Mouse (Mus musculus) kidney, postnatal 14 days (tissue): ENCODE measurements around the gene Ggn.

ENCODE experiments used
- DNase-seq: peaks from one replicate; pipeline ENCODE4 v3.0.0; 2022; ENCODE audit warnings: mixed read lengths

The Ggn gene

DNA sequence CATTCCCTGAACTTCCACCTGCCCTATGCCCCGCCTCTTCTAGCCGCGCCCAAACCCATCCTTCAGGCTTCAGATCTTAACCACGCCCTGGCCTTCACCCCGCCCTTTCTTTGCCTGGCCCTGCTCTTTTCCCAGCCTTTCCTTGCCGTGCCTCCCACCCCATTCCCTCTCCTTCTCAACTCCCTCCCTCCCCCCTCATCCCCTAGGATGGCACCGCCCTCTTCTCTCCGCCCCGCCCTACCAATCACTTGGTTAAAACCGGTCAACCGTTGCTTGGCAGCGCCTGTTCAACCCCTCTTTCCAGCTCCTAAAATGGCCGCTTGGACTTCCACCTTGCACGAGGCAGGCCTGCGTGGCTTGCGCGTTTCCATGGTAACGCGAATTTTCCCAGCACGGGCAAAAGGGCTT, 43.7 kb downstream of the Ggn start, which contains the start of gene Catsperg1:
Catsperg1 (minus strand) TSS at position 361 of the 408 bp plus-strand sequence.
- no peak for DNase-seq

DNA sequence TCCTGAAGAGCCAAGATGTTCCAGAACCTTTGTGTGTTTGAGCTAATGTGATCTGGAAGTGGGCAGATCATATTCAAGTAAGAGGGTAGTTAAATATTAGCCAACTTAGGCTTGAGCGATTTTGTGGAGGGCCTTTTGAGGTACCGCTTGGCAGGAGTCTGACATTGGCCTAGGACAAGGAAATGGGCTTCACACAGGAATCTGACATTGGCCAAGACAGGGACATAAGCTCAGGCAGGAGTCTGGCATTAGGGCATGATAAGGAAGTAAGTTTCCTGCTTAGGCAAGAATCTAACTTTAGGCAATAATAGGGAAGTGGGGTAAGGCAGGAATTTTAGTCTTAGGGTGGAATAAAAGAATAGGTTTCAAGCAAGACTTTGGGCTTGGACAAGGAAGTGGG, 44.2 kb downstream of the Ggn start:
- no peak for DNase-seq

DNA sequence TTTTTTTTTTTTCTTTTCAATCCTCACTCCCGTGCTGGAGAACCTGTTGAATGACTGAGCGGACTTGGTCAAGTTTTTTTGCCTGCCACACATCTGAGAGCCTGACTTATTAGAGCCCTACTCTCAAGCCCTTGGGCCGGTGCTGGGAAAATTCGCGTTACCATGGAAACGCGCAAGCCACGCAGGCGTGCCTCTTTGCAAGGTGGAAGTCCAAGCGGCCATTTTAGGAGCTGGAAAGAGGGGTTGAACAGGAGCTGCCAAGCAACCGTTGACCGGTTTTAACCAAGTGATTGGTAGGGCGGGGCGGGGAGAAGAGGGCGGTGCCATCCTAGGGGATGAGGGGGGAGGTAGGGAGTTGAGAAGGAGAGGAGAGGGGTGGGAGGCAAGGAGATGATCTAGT, 44.8 kb downstream of the Ggn start:
- DNase-seq: no peak
